Mouse (Mus musculus): ENCODE data around the gene Rplp0.

GRCm38 (mm10) chr5:115535635-115536034, 23.6 kb upstream of the Rplp0 start:
- TF ChIP-seq GATA1 (IDR thresholded peaks at IDR 0.05; ENCODE audit: borderline replicate concordance, low read length) (no peak), FLI1 (IDR thresholded peaks at IDR 0.05; ENCODE audit: low read length) (no peak)
